Mouse (Mus musculus): ENCODE measurements around the gene Kcnd2.
"Not testable (repeated sequence)": the region's sequence is repeated elsewhere in the genome, so short reads cannot be mapped to it uniquely, and the experiment has no call there.

The Kcnd2 gene

GRCm38 (mm10) chr6:21215491-21216191, at the start of gene Kcnd2:
Gene Kcnd2, plus strand, starts transcription at chr6:21215503.
- no peak for DNase-seq

DNA sequence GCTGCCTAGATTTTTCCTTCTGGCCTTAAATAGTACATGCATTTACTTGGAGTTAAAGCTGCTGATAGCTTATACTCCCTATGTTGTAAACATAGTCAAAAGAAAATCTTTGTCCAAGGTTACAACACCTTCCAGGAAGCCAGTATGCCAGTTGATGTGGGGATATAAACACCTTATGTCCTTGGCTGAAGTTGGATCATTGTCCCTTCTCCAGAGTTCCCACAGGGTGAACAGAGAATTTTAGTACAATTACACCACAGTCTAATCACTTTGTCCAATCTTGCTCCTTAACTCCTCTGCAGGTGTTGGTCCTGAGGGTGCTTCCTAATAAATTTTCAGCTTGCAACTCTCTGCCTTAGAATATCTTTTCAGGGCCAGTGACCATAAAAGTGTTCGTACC, 48.7 kb upstream of the Kcnd2 start:
- DNase-seq, result no peak

- DNase-seq, result no peak
Observed at GRCm38 (mm10) chr6:21195341-21195740, 20.0 kb upstream of the Kcnd2 start.

DNA sequence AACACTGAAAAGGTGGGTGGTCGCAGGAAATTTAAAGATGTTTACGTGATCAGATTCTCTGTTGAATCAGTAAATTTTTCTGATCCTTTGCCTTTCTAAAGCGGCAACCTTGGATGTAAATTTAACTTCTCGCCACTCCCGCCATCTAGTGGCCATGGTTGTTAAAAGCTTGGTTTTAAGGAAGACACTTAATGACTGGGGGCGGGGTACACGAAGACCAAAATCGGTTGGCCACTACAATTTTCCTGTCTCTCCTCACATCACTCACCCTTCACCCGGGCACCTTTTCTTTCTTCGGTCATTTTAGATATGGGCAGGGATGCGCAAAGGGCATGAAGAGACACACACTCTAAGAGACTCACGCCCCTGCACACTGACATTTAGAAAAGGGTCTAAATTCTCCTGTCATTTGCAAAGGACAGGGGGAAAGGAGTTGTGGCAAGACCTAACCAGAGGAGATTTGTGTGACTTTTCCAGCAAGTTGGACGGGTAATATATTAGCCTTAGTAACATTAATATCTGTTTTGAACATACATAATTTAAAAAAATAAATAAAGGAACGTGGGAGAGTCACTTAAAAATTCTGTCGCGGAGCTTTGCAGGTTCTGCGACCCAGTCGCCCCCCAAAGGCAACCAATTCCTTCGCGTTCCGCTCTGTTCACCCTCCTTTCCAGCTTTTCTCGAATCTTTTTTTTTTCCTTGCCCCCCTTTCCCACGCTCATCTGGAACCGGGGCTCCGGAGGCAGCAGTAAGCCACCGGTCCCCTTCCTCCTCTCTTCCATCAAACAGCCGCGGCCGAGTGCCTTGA, 1.2 kb upstream of the Kcnd2 start:
- peak; percentile 39 to 72 for DNase-seq

- DNase-seq, result peak in 1 of 2 experiments; percentile 22
Observed at GRCm38 (mm10) chr6:21214673-21215490, 421 bp upstream of the Kcnd2 start.

DNA sequence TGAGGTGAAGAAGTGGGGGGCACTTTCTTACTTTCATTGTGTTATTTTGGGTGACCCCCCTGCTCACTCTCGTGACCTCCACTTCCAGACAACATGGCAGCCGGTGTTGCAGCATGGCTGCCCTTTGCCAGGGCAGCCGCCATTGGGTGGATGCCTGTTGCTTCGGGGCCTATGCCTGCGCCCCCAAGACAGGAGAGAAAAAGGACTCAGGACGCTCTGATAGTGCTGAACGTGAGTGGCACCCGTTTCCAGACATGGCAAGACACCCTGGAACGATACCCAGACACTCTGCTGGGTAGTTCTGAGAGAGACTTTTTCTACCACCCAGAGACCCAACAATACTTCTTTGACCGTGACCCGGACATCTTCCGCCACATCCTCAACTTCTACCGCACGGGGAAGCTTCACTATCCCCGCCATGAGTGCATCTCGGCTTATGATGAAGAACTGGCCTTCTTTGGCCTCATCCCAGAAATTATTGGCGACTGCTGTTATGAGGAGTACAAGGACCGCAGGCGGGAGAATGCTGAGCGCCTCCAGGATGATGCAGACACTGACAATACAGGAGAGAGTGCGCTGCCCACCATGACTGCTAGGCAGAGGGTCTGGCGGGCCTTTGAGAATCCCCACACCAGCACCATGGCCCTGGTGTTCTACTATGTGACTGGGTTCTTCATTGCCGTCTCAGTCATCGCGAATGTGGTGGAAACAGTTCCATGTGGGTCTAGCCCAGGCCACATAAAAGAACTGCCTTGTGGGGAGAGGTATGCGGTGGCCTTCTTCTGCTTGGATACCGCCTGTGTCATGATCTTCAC, 1.1 kb downstream of the Kcnd2 start:
- DNase-seq, result no peak

DNA sequence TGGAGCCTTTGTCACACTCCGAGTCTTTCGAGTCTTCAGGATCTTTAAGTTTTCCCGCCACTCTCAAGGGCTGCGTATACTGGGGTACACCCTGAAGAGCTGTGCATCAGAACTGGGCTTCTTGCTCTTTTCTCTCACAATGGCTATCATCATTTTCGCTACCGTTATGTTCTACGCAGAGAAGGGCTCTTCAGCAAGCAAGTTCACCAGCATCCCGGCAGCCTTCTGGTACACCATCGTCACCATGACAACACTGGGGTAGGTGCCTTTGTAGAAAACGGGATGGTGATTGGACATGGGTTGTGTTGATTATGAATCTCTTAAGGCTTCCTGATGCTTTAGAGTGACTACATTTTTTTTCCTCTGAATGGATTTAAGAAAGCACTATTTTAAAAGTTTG, 1.9 kb downstream of the Kcnd2 start:
- no peak for DNase-seq

GRCm38 (mm10) chr6:21226124-21226523, 10.8 kb downstream of the Kcnd2 start:
- no peak for DNase-seq

DNA sequence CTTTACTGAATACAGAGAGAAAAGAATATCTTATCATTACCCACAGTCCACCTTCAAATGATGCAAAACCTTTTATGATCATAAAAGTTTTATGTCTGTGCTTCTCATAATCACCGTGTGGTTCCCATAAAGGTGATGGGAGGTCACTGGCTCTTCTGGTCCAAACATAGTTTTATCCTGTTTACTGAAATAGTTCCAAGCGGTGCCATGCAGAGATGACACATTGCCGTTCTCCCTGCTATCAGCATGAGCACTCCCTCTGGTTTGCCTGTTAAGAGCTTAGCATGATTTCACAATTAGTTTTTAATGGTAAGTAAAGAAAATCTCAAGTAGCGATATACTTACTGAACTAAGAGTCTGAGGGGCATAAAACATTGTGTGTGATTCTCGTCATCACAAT, 43.7 kb downstream of the Kcnd2 start:
- DNase-seq, result no peak

DNA sequence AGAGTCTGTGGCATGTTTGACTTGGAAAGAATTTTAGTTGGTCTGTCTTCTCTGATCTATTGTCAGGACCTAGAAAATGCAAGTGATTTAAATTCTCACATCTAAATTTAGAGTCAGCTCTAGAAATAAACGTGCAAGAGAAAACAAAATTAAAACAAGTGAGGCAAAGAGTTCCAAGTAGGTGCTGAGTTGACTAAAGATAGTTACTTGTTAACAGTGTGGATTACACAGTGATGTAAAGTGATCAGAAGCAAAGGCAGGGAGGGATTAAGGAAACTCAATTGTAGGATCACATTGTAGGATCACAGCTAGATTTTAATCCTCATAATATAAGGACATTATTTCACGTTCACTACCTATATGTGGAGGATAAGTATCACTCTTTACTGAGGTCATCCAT, 52.6 kb downstream of the Kcnd2 start:
- no peak for DNase-seq

DNA sequence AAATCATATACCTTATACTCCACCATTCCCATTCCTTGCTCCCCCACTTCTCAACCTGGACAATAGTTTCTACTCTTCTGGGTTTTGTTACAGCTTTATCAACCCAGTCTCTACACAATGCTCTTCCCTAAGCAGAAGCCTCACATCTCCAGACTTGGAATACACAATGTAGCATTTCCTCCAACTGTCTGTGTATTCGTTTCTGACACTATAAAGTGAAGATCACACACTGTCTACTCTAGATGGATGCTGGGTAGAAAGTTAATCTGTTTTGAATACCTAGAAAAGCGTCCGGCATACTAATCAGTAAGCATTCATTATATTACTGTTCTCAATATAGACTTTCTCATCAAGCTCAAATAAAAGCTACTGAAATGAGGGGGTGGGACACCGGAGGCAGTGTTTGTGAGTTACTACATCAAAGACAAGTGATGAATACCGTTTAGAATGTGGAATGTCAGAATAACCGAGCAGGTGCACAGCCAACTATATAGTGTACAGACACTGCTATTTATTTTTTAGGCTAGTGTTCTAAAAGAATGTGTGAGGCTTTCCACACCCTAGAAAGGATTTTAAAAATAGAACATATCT, 62.1 kb downstream of the Kcnd2 start:
- DNase-seq, result no peak

DNA sequence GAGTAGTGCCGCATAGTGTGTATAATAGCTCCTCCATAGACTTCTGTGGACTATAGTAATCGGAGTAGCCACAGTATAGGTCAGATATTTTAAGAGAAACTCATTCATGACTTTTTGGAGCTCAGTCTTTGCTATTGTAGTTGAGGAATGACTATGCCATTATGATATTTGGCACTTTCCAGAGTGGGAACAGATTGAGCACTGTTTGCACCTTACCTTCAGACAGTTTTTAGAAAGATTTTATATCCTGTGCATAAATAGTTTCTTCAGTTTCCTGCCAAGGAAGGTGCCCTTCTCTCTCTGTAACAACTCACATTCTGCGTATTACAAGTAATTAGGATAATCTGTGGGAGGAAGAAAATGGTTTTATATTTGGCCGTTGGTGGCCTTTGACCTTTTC, 89.6 kb downstream of the Kcnd2 start:
- DNase-seq, result no peak

DNA sequence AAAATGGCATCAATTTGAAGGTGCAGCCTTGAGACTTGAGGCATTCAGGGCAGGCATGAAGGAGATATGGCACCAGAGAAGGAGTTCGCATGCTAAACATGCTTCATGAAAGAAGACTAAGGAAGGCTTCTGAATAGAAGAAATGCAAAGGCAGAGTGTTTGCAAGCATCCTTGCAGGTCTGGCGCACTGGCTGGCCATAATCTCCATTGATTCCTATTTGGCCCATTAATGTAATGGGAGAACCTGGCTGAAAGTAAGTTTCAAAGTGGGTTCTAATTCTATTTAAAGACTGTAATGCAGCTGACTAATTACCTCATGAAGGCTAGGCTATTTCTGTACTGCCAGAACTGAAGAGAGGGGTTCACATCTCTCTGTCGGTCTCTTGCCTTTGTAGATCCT, 94.9 kb downstream of the Kcnd2 start:
- no peak for DNase-seq

- DNase-seq, result no peak
Observed at GRCm38 (mm10) chr6:21321407-21321806, 106.1 kb downstream of the Kcnd2 start.

DNA sequence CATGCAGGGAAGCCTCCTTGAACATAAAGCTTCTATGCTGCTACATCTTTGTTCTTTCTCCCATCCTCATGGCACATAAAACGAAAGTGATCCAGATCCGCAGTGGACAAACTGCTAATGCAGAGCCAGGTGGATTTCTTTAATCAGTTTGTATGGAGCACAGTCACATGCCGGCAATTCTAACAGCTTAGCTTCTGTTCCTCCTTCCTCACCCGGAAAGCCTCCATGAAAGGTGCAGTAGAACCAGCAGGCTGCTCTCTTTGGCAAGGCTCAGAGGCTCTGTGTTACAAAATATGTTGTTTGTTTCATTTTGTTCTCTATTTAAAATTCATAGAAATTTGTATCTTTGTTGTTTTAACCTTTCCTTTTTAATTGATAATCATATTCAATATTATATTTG, 106.9 kb downstream of the Kcnd2 start:
- no peak for DNase-seq

DNA sequence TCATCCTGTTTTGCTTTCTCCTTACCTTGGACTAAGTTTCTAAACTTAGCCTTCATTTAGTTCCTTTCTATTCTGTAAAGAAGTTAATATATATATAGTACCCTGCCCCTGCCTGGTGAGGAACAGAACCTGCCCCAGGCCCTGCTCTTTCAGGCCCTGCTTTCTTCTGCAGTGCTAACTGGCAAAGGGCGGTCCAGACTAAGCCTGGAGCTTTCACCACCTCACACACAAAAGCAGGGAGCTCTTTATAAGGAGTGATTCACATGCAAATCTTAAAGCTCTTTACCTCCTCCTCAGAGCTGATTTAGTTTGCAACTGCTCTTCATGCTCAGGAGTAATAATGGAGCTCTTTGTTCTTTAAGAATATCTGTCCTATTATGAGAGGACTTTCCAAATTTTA, 109.9 kb downstream of the Kcnd2 start:
- no peak for DNase-seq

DNA sequence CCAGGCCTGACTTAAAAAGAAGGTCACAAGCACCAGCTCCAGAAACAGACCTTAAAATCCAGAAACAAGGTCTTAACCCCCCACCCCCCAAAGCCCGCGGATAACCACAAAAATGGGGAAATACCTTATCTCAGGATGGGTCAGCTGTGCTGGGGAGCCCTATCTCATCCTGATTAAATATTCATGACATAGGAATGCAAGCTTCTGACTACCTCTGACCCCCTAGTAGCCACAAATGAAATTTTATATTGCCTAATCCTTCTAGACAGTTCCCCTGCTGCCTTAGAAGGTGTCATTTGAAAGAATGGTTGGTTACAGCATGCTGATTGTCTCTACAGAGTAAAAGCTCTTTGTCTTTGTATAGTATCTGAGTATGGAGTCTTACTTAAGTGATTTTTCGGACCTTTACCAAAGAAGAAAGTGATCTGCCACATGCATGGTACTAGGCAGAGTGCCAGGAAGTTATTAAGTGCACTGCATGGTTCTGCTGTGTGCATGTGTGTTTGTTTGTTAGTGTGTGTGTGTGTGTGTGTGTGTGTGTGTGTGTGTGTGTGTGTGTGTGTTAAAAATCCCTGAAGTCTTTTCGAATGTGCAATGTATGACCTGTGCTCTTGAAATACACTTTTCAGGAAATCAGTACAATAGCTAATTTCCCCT, 111.9 kb downstream of the Kcnd2 start:
- DNase-seq, result no peak

GRCm38 (mm10) chr6:21385298-21385697, 170.0 kb downstream of the Kcnd2 start:
- DNase-seq, result not testable (repeated sequence)

DNA sequence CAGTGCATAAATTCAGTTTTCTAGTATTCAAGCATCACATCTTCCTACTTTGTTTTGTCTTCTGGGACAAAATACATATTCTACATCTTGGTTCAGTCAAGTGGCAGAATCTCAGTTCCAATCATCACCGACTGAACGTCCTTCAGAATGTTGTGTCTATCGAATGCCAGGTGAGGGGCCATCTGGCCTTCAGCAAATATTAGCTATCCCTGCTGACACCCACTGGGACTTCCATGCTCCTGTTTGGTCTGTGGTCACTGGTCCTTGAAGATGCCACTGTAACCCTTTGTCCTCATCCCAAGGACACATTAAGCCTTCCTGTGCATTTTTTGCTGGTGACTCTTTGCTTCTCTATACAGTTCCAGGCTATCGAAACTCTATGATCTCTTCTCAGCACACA, 176.5 kb downstream of the Kcnd2 start:
- no peak for DNase-seq

- DNase-seq, result no peak
Observed at GRCm38 (mm10) chr6:21413656-21414055, 198.4 kb downstream of the Kcnd2 start.

DNA sequence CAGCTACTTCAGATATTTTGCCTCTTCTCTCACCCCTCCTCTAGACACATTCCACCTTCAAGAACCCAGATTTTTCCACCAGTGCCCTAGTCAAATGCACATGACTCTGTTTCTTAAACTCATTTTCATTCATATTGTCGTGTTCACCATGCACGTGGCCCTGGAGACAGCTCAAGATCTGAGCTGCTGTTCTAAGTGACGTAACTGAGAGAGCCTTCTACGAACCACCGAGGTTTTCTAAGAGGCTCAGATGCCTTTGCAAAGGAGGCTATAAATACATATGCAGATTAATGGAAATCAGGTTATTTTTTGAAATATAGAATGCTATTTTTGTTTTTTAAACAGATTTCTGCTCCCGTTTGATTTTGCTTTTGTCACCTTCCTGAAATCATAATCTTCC, 202.9 kb downstream of the Kcnd2 start:
- DNase-seq, result no peak

Measured in kidney, postnatal 36 days (tissue).